Mouse (Mus musculus): ENCODE data around the gene Slbp. TPM values are rescaled to one million over a fixed set of nuclear protein-coding genes. Genes with fewer than 3 reads are reported as not detected.

Slbp gene
- total and polyA plus RNA-seq, 3 experiments = 233 to 731 (median 255) TPM

DNA sequence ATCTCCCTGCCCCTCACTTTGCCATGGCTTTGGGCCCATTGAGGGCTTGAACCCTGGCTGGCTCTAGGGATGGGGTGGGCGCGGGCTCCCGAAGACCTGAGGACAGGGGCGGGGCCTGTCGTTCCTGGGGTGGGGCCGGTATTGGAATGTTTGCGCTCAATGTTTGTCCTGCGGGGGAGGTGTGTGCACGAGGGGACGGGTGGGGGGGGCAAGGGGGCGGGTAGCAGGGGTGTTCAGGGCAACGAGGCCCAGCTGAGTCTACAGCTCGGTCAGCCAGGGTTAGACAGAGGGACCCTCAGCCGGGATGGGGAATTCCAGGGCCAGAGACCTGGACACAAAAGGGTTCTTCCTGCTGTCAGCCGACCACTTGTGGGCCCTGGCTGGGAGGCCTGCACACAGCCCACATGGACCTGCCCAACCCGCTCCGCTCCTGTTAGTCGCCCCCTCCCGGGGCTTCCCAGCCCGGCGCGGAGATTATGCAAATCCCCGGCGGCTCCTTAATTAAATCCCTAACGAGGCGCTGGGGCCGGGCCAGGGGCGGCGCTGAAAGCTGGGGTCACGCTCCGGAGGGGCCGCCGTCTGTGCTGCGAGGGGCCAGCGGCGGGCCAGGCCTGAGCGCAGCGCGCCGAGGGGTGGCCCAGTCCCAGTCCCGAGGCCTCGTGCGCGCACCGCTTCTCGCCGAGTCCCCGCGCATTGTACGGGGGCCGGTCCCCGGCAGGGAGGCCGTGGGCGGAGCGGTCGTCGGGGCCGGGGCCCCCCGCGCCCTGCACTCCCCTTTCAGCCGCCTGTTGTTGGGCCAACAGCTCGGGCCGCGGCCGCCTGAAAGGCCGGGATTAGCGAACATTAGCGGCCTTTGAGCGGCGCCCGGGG lies 42.7 kb upstream of the Slbp start:
- Histone ChIP-seq H3K9ac (ENCODE audit: control insufficient read depth, low read depth, low read length, poor library complexity, severe bottlenecking) (no peak overlapping the region), H3K4me3 (ENCODE audit: control insufficient read depth in 1 of 2, insufficient read depth in 1 of 2, low read depth in 2 of 2, low read length in 2 of 2) (no peak overlapping the region), H3K4me1 (ENCODE audit: control insufficient read depth in 1 of 2, insufficient read depth in 2 of 2, low read length in 2 of 2) (no peaks in the 10 kb centered on the region), H3K36me3 (ENCODE audit: control insufficient read depth in 1 of 2, insufficient read depth in 2 of 2, low read length in 2 of 2) (no peaks in the 10 kb centered on the region), H3K79me2 (ENCODE audit: control insufficient read depth, insufficient read depth, low read length, poor library complexity) (no peaks in the 10 kb centered on the region), H3K9me3 (replicated peaks; ENCODE audit: insufficient read depth, low read length) (no peaks in the 10 kb centered on the region), H3K27ac (ENCODE audit: control insufficient read depth, low read depth, low read length) (no peak overlapping the region), H3K27me3 (ENCODE audit: control insufficient read depth in 1 of 2, insufficient read depth in 2 of 2, low read length in 2 of 2) (peaks cover 2 to 11% of the 10 kb centered on the region in 2 experiments)
- no peak for DNase-seq (ENCODE audit: low read depth, low spot score)
- no peak for TF ChIP-seq SMC3 (IDR thresholded peaks at IDR 0.05; ENCODE audit: low read depth, low read length)
- no peak for TF ChIP-seq NRF1 (IDR thresholded peaks at IDR 0.05; ENCODE audit: insufficient read depth, low read depth, low read length, poor library complexity, severe bottlenecking)
- no peak for TF ChIP-seq TAL1 (IDR thresholded peaks at IDR 0.05; ENCODE audit: low read length)
- TF ChIP-seq ETS1 (IDR thresholded peaks at IDR 0.05; ENCODE audit: low read depth, low read length) = no peak
- no peak for TF ChIP-seq MYC (IDR thresholded peaks at IDR 0.05; ENCODE audit: low read depth, low read length)
- no peak for TF ChIP-seq CTCF (IDR thresholded peaks at IDR 0.05 in 2 of 3, conservative IDR thresholded peaks at IDR 0.05 in 1 of 3; ENCODE audit: control insufficient read depth in 1 of 3, insufficient read depth in 1 of 3, low read depth in 2 of 3, low read length in 3 of 3, poor library complexity in 1 of 3, severe bottlenecking in 1 of 3)
- TF ChIP-seq USF2 (IDR thresholded peaks at IDR 0.05; ENCODE audit: borderline replicate concordance in 1 of 2, insufficient read depth in 1 of 2, low read depth in 1 of 2, low read length in 2 of 2) = no peak
- TF ChIP-seq MYB (IDR thresholded peaks at IDR 0.05; ENCODE audit: low read depth, low read length) = no peak
- no peak for TF ChIP-seq KAT2A (conservative IDR thresholded peaks at IDR 0.05; ENCODE audit: low read depth, low read length)
- TF ChIP-seq MAFK (IDR thresholded peaks at IDR 0.05; ENCODE audit: borderline replicate concordance, low read depth, low read length) = no peak
- no peak for TF ChIP-seq RAD21 (IDR thresholded peaks at IDR 0.05; ENCODE audit: low read depth, low read length)
- no peak for TF ChIP-seq MAZ (IDR thresholded peaks at IDR 0.05; ENCODE audit: low read depth, low read length)
- TF ChIP-seq GATA1 (IDR thresholded peaks at IDR 0.05; ENCODE audit: low read depth, low read length) = no peak
- TF ChIP-seq MXI1 (IDR thresholded peaks at IDR 0.05; ENCODE audit: low read depth, low read length) = no peak

DNA sequence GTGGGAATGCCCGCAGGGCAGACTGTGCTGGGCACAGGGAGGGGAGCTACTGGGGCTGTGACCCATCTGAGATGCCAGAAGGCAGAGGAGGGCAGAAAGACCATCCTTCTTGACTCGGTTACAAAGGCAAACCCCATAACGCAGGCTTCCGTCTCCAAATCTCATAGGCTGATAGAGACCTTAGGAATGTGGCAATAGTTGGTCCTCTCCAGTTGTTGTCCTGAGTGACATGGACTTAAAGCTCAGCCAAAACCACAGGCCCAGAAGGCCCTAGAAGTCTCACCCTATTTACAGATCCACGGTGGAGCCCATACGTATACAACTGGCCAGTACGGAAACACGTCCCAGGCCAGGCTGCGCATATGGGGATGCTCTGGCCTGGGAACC lies 42.1 kb upstream of the Slbp start:
- Histone ChIP-seq H3K36me3 (ENCODE audit: control insufficient read depth in 1 of 2, insufficient read depth in 2 of 2, low read length in 2 of 2) (no peaks in the 10 kb centered on the region), H3K4me3 (ENCODE audit: control insufficient read depth in 1 of 2, insufficient read depth in 1 of 2, low read depth in 2 of 2, low read length in 2 of 2) (no peak overlapping the region), H3K27ac (ENCODE audit: control insufficient read depth, low read depth, low read length) (no peak overlapping the region), H3K27me3 (ENCODE audit: control insufficient read depth in 1 of 2, insufficient read depth in 2 of 2, low read length in 2 of 2) (peaks cover 2 to 11% of the 10 kb centered on the region in 2 experiments), H3K9ac (ENCODE audit: control insufficient read depth, low read depth, low read length, poor library complexity, severe bottlenecking) (no peak overlapping the region), H3K4me1 (ENCODE audit: control insufficient read depth in 1 of 2, insufficient read depth in 2 of 2, low read length in 2 of 2) (no peaks in the 10 kb centered on the region), H3K79me2 (ENCODE audit: control insufficient read depth, insufficient read depth, low read length, poor library complexity) (no peaks in the 10 kb centered on the region), H3K9me3 (replicated peaks; ENCODE audit: insufficient read depth, low read length) (no peaks in the 10 kb centered on the region)
- DNase-seq (ENCODE audit: low read depth, low spot score) = no peak
- TF ChIP-seq E2F4 (IDR thresholded peaks at IDR 0.05; ENCODE audit: borderline replicate concordance, low read depth, low read length) (no peak), EP300 (IDR thresholded peaks at IDR 0.05; ENCODE audit: low read depth in 1 of 2, low read length in 2 of 2) (no peak), UBTF (IDR thresholded peaks at IDR 0.05; ENCODE audit: borderline replicate concordance, insufficient read depth, low read depth, low read length) (no peak), NELFE (IDR thresholded peaks at IDR 0.05; ENCODE audit: low read depth, low read length) (no peak), ZNF384 (IDR thresholded peaks at IDR 0.05; ENCODE audit: low read depth, low read length) (no peak), ZKSCAN1 (IDR thresholded peaks at IDR 0.05; ENCODE audit: low read depth, low read length) (no peak), HCFC1 (IDR thresholded peaks at IDR 0.05; ENCODE audit: low read depth, low read length) (no peak), MXI1 (IDR thresholded peaks at IDR 0.05; ENCODE audit: low read depth, low read length) (no peak), USF2 (IDR thresholded peaks at IDR 0.05; ENCODE audit: borderline replicate concordance in 1 of 2, insufficient read depth in 1 of 2, low read depth in 1 of 2, low read length in 2 of 2) (no peak), ETS1 (IDR thresholded peaks at IDR 0.05; ENCODE audit: low read depth, low read length) (no peak), POLR2AphosphoS2 (IDR thresholded peaks at IDR 0.05; ENCODE audit: low read length) (no peak), USF1 (IDR thresholded peaks at IDR 0.05; ENCODE audit: low read depth, low read length) (no peak), BHLHE40 (IDR thresholded peaks at IDR 0.05; ENCODE audit: borderline replicate concordance, low read depth, low read length) (no peak), POLR2A (IDR thresholded peaks at IDR 0.05; ENCODE audit: control insufficient read depth in 1 of 2, insufficient read depth in 1 of 2, low read depth in 1 of 2, low read length in 2 of 2, poor library complexity in 1 of 2) (no peak), NRF1 (IDR thresholded peaks at IDR 0.05; ENCODE audit: insufficient read depth, low read depth, low read length, poor library complexity, severe bottlenecking) (no peak), SIN3A (IDR thresholded peaks at IDR 0.05; ENCODE audit: low read length) (no peak), MYB (IDR thresholded peaks at IDR 0.05; ENCODE audit: low read depth, low read length) (no peak), ZC3H11A (IDR thresholded peaks at IDR 0.05; ENCODE audit: low read depth, low read length) (no peak), TBP (IDR thresholded peaks at IDR 0.05; ENCODE audit: low read depth, low read length) (no peak)

Measured in MEL (cell line).